Mouse (Mus musculus): ENCODE data around the gene Ypel2. TPM values are rescaled to one million over a fixed set of nuclear protein-coding genes. Genes with fewer than 3 reads are reported as not detected.

Ypel2 gene
- total and polyA plus RNA-seq, 3 experiments, result 0.23 to 0.52 TPM; not detected in 1

- no peak for DNase-seq (ENCODE audit: low read depth, low spot score)
- no peaks in the 10 kb centered on the region for H3K79me2 ChIP-seq (ENCODE audit: control insufficient read depth, insufficient read depth, low read length, poor library complexity)
- no peaks in the 10 kb centered on the region for H3K36me3 ChIP-seq (ENCODE audit: control insufficient read depth in 1 of 2, insufficient read depth in 2 of 2, low read length in 2 of 2)
- H3K4me3 ChIP-seq (ENCODE audit: control insufficient read depth in 1 of 2, insufficient read depth in 1 of 2, low read depth in 2 of 2, low read length in 2 of 2), result no peak overlapping the region
- H3K4me1 ChIP-seq (ENCODE audit: control insufficient read depth in 1 of 2, insufficient read depth in 2 of 2, low read length in 2 of 2), result no peaks in the 10 kb centered on the region
- H3K27ac ChIP-seq (ENCODE audit: control insufficient read depth, low read depth, low read length), result no peak overlapping the region
- H3K9me3 ChIP-seq (replicated peaks; ENCODE audit: insufficient read depth, low read length), result no peaks in the 10 kb centered on the region
- TF ChIP-seq USF1 (IDR thresholded peaks at IDR 0.05; ENCODE audit: low read depth, low read length) (no peak), TBP (IDR thresholded peaks at IDR 0.05; ENCODE audit: low read depth, low read length) (no peak), MAZ (IDR thresholded peaks at IDR 0.05; ENCODE audit: low read depth, low read length) (no peak), HCFC1 (IDR thresholded peaks at IDR 0.05; ENCODE audit: low read depth, low read length) (no peak), NELFE (IDR thresholded peaks at IDR 0.05; ENCODE audit: low read depth, low read length) (no peak), MAX (IDR thresholded peaks at IDR 0.05; ENCODE audit: low read length) (no peak), BHLHE40 (IDR thresholded peaks at IDR 0.05; ENCODE audit: borderline replicate concordance, low read depth, low read length) (no peak), ZMIZ1 (IDR thresholded peaks at IDR 0.05; ENCODE audit: low read depth, low read length) (no peak), POLR2AphosphoS2 (IDR thresholded peaks at IDR 0.05; ENCODE audit: low read length) (no peak), MYB (IDR thresholded peaks at IDR 0.05; ENCODE audit: low read depth, low read length) (no peak), CTCF (IDR thresholded peaks at IDR 0.05 in 2 of 3, conservative IDR thresholded peaks at IDR 0.05 in 1 of 3; ENCODE audit: control insufficient read depth in 1 of 3, insufficient read depth in 1 of 3, low read depth in 2 of 3, low read length in 3 of 3, poor library complexity in 1 of 3, severe bottlenecking in 1 of 3) (no peak), SMC3 (IDR thresholded peaks at IDR 0.05; ENCODE audit: low read depth, low read length) (no peak), TAL1 (IDR thresholded peaks at IDR 0.05; ENCODE audit: low read length) (no peak), TCF12 (IDR thresholded peaks at IDR 0.05; ENCODE audit: low read depth, low read length) (no peak), JUND (IDR thresholded peaks at IDR 0.05; ENCODE audit: low read depth, low read length) (no peak), MYC (IDR thresholded peaks at IDR 0.05; ENCODE audit: low read depth, low read length) (no peak), EP300 (IDR thresholded peaks at IDR 0.05; ENCODE audit: low read depth in 1 of 2, low read length in 2 of 2) (no peak), MXI1 (IDR thresholded peaks at IDR 0.05; ENCODE audit: low read depth, low read length) (no peak), ZC3H11A (IDR thresholded peaks at IDR 0.05; ENCODE audit: low read depth, low read length) (no peak), ZNF384 (IDR thresholded peaks at IDR 0.05; ENCODE audit: low read depth, low read length) (no peak)
- H3K27me3 ChIP-seq (ENCODE audit: control insufficient read depth in 1 of 2, insufficient read depth in 2 of 2, low read length in 2 of 2), result no peaks in the 10 kb centered on the region
- no peak overlapping the region for H3K9ac ChIP-seq (ENCODE audit: control insufficient read depth, low read depth, low read length, poor library complexity, severe bottlenecking)
Observed at GRCm38 (mm10) chr11:86983056-86983455, 10.5 kb downstream of the Ypel2 start.

GRCm38 (mm10) chr11:86981229-86981791, 12.2 kb downstream of the Ypel2 start:
- no peak for DNase-seq (ENCODE audit: low read depth, low spot score)
- Histone ChIP-seq H3K36me3 (ENCODE audit: control insufficient read depth in 1 of 2, insufficient read depth in 2 of 2, low read length in 2 of 2) (no peaks in the 10 kb centered on the region), H3K79me2 (ENCODE audit: control insufficient read depth, insufficient read depth, low read length, poor library complexity) (no peaks in the 10 kb centered on the region), H3K27ac (ENCODE audit: control insufficient read depth, low read depth, low read length) (no peak overlapping the region), H3K9me3 (replicated peaks; ENCODE audit: insufficient read depth, low read length) (no peaks in the 10 kb centered on the region), H3K9ac (ENCODE audit: control insufficient read depth, low read depth, low read length, poor library complexity, severe bottlenecking) (no peak overlapping the region), H3K4me1 (ENCODE audit: control insufficient read depth in 1 of 2, insufficient read depth in 2 of 2, low read length in 2 of 2) (no peaks in the 10 kb centered on the region), H3K27me3 (ENCODE audit: control insufficient read depth in 1 of 2, insufficient read depth in 2 of 2, low read length in 2 of 2) (no peaks in the 10 kb centered on the region), H3K4me3 (ENCODE audit: control insufficient read depth in 1 of 2, insufficient read depth in 1 of 2, low read depth in 2 of 2, low read length in 2 of 2) (no peak overlapping the region)
- TF ChIP-seq ETS1 (IDR thresholded peaks at IDR 0.05; ENCODE audit: low read depth, low read length) (no peak), RAD21 (IDR thresholded peaks at IDR 0.05; ENCODE audit: low read depth, low read length) (no peak), POLR2AphosphoS2 (IDR thresholded peaks at IDR 0.05; ENCODE audit: low read length) (no peak), ZC3H11A (IDR thresholded peaks at IDR 0.05; ENCODE audit: low read depth, low read length) (no peak), SIN3A (IDR thresholded peaks at IDR 0.05; ENCODE audit: low read length) (no peak), GATA1 (IDR thresholded peaks at IDR 0.05; ENCODE audit: low read depth, low read length) (no peak), MAX (IDR thresholded peaks at IDR 0.05; ENCODE audit: low read length) (no peak), EP300 (IDR thresholded peaks at IDR 0.05; ENCODE audit: low read depth in 1 of 2, low read length in 2 of 2) (no peak), NELFE (IDR thresholded peaks at IDR 0.05; ENCODE audit: low read depth, low read length) (no peak), E2F4 (IDR thresholded peaks at IDR 0.05; ENCODE audit: borderline replicate concordance, low read depth, low read length) (no peak), GABPA (IDR thresholded peaks at IDR 0.05; ENCODE audit: low read depth, low read length) (no peak), TCF12 (IDR thresholded peaks at IDR 0.05; ENCODE audit: low read depth, low read length) (no peak), HCFC1 (IDR thresholded peaks at IDR 0.05; ENCODE audit: low read depth, low read length) (no peak), MYB (IDR thresholded peaks at IDR 0.05; ENCODE audit: low read depth, low read length) (no peak), POLR2A (IDR thresholded peaks at IDR 0.05; ENCODE audit: control insufficient read depth in 1 of 2, insufficient read depth in 1 of 2, low read depth in 1 of 2, low read length in 2 of 2, poor library complexity in 1 of 2) (no peak), RCOR1 (IDR thresholded peaks at IDR 0.05; ENCODE audit: low read depth, low read length) (no peak), TBP (IDR thresholded peaks at IDR 0.05; ENCODE audit: low read depth, low read length) (no peak), CTCF (IDR thresholded peaks at IDR 0.05 in 2 of 3, conservative IDR thresholded peaks at IDR 0.05 in 1 of 3; ENCODE audit: control insufficient read depth in 1 of 3, insufficient read depth in 1 of 3, low read depth in 2 of 3, low read length in 3 of 3, poor library complexity in 1 of 3, severe bottlenecking in 1 of 3) (no peak)
